Mouse (Mus musculus): ENCODE results near the gene Ifi207. TPM values are rescaled to one million over a fixed set of nuclear protein-coding genes. Genes with fewer than 3 reads are reported as not detected.

The Ifi207 gene
- polyA plus RNA-seq, 1 experiment from 2014 or later, result 0.48 TPM

Other genes with a start within 250 kb of the Ifi207 start
- not detected in 2 replicates for gene Ifi214, start 205.8 kb downstream of the Ifi207 start, polyA plus RNA-seq (2015; fragmentation: Nextera tagmentation; extraction: Ambion mirVana)
- 0.60 TPM in 1 of 2 replicates, not detected in the other for gene Ifi213, start 142.5 kb downstream of the Ifi207 start, polyA plus RNA-seq (2015; fragmentation: Nextera tagmentation; extraction: Ambion mirVana)
- 0.04 and 0.66 TPM in 2 replicates for gene Ifi209, start 110.8 kb downstream of the Ifi207 start, polyA plus RNA-seq (2015; fragmentation: Nextera tagmentation; extraction: Ambion mirVana)
- gene Ifi208, start 68.1 kb downstream of the Ifi207 start, polyA plus RNA-seq (2015; fragmentation: Nextera tagmentation; extraction: Ambion mirVana), result 0.08 TPM in 1 of 2 replicates, not detected in the other
- gene Ifi204, start 25.2 kb upstream of the Ifi207 start, polyA plus RNA-seq (2015; fragmentation: Nextera tagmentation; extraction: Ambion mirVana), result 0.78 and 2.5 TPM in 2 replicates
- gene Ifi211, start 171.3 kb upstream of the Ifi207 start, polyA plus RNA-seq (2015; fragmentation: Nextera tagmentation; extraction: Ambion mirVana), result 0.45 and 2.0 TPM in 2 replicates
- 0.54 and 1.9 TPM in 2 replicates for gene Mndal, start 200.7 kb upstream of the Ifi207 start, polyA plus RNA-seq (2015; fragmentation: Nextera tagmentation; extraction: Ambion mirVana)
- gene Ifi203, start 200.9 kb upstream of the Ifi207 start, polyA plus RNA-seq (2015; fragmentation: Nextera tagmentation; extraction: Ambion mirVana), result 0.79 and 1.0 TPM in 2 replicates
- gene Ifi202b, start 241.0 kb upstream of the Ifi207 start, polyA plus RNA-seq (2015; fragmentation: Nextera tagmentation; extraction: Ambion mirVana), result not detected in 2 replicates

Data from hindbrain, embryonic 15.5 days (tissue).